Mouse (Mus musculus): ENCODE results near the gene Ccdc34.

- TF ChIP-seq POLR2A (IDR thresholded peaks at IDR 0.05; ENCODE audit: low read depth, low read length): no peak
- no peak for TF ChIP-seq CTCF (conservative IDR thresholded peaks at IDR 0.05; ENCODE audit: insufficient read depth, insufficient read length, low read depth, low read length)
Observed at GRCm38 (mm10) chr2:109979209-109979608, 38.4 kb upstream of the Ccdc34 start.
